Mouse (Mus musculus): Measurements from ENCODE around the gene Plcxd2. TPM values are rescaled to one million over a fixed set of nuclear protein-coding genes. Genes with fewer than 3 reads are reported as not detected.

Gene Plcxd2
- polyA plus RNA-seq, 1 experiment = 0.86 TPM

DNA sequence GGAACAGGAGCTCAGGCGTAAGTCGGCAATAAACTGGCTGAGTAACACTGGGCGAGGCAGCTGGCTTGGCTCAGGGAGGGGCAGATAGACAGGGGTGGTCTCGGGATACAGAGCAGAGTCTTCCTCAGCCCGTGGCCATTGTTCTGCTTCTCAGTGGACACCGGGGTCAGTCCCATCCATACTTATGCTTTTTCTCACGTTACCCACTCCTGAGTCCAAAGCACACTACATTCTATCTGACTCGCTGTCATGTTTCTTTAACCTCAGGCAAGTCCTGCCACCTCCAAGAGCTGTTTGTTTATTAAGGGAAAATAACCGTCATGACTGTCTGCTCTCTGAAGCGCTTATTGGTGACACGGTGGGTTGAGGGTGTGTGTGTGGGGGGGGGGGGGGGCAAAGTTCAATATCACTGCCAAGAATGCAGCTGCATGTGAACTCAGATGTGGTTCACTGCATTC is 64.8 kb downstream of the Plcxd2 start:
- Histone ChIP-seq H3K4me1 (ENCODE audit: control insufficient read depth, insufficient read depth, low read length) (no peaks in the 10 kb centered on the region), H3K27ac (ENCODE audit: insufficient read depth, low read depth, low read length) (no peak overlapping the region), H3K4me3 (ENCODE audit: insufficient read depth, low read length) (no peak overlapping the region)
- TF ChIP-seq CTCF (IDR thresholded peaks at IDR 0.05; ENCODE audit: low read depth, low read length) (no peak), POLR2A (IDR thresholded peaks at IDR 0.05; ENCODE audit: borderline replicate concordance, low read depth, low read length) (no peak)

- no peak overlapping the region for H3K4me3 ChIP-seq (ENCODE audit: insufficient read depth, low read length)
- no peak overlapping the region for H3K27ac ChIP-seq (ENCODE audit: insufficient read depth, low read depth, low read length)
- H3K4me1 ChIP-seq (ENCODE audit: control insufficient read depth, insufficient read depth, low read length) = no peaks in the 10 kb centered on the region
- TF ChIP-seq CTCF (IDR thresholded peaks at IDR 0.05; ENCODE audit: low read depth, low read length) = no peak
- TF ChIP-seq POLR2A (IDR thresholded peaks at IDR 0.05; ENCODE audit: borderline replicate concordance, low read depth, low read length) = no peak
Measured at GRCm38 (mm10) chr16:45942169-45942891, 67.7 kb downstream of the Plcxd2 start.

DNA sequence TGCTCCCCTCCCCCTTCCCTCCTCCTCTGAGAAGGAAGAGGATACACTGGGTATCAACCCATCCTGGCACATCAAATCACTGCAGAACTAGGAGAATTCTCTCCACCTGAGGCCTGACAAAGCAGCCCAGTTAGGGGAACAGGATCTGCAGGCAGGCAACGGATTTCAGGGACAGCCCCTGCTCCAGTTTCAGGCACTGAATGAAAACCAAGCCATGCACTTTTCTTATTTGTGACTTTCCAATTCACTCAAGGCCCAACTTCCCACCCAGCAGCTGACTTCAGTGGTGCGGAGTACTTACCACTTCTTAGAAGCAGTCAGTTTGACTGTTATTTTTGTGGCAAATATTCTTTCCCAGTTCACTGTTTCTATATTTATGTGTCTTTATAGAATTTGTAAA is 69.3 kb downstream of the Plcxd2 start:
- Histone ChIP-seq H3K4me3 (ENCODE audit: insufficient read depth, low read length) (no peak overlapping the region), H3K27ac (ENCODE audit: insufficient read depth, low read depth, low read length) (no peak overlapping the region), H3K4me1 (ENCODE audit: control insufficient read depth, insufficient read depth, low read length) (no peaks in the 10 kb centered on the region)
- TF ChIP-seq CTCF (IDR thresholded peaks at IDR 0.05; ENCODE audit: low read depth, low read length) (no peak), POLR2A (IDR thresholded peaks at IDR 0.05; ENCODE audit: borderline replicate concordance, low read depth, low read length) (no peak)

DNA sequence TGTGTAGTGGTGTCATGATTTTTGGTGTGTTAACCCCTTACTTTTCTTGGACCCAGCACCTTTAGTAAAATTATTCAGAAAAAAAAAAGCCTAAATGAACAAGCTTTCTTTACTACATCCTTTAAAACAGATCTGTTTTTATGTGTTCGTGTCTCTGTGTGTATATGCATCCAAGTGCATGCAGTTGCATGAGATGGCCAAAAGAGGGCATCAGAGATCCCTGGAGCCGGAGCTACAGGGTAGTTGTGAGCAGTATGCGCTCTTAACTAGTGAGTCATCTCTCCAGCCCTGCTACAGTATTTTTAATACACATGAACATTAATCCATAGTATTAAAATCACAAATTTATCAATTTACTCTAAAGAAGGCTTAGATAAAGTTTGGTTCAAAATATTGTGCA is 70.6 kb downstream of the Plcxd2 start:
- Histone ChIP-seq H3K4me1 (ENCODE audit: control insufficient read depth, insufficient read depth, low read length) (no peaks in the 10 kb centered on the region), H3K4me3 (ENCODE audit: insufficient read depth, low read length) (no peak overlapping the region), H3K27ac (ENCODE audit: insufficient read depth, low read depth, low read length) (no peak overlapping the region)
- TF ChIP-seq POLR2A (IDR thresholded peaks at IDR 0.05; ENCODE audit: borderline replicate concordance, low read depth, low read length) = no peak
- TF ChIP-seq CTCF (IDR thresholded peaks at IDR 0.05; ENCODE audit: low read depth, low read length) = no peak

- Histone ChIP-seq H3K27ac (ENCODE audit: insufficient read depth, low read depth, low read length) (no peak overlapping the region), H3K4me1 (ENCODE audit: control insufficient read depth, insufficient read depth, low read length) (no peaks in the 10 kb centered on the region), H3K4me3 (ENCODE audit: insufficient read depth, low read length) (no peak overlapping the region)
- TF ChIP-seq CTCF (IDR thresholded peaks at IDR 0.05; ENCODE audit: low read depth, low read length) (no peak), POLR2A (IDR thresholded peaks at IDR 0.05; ENCODE audit: borderline replicate concordance, low read depth, low read length) (no peak)
Measured at GRCm38 (mm10) chr16:45937381-45937780, 72.6 kb downstream of the Plcxd2 start.

DNA sequence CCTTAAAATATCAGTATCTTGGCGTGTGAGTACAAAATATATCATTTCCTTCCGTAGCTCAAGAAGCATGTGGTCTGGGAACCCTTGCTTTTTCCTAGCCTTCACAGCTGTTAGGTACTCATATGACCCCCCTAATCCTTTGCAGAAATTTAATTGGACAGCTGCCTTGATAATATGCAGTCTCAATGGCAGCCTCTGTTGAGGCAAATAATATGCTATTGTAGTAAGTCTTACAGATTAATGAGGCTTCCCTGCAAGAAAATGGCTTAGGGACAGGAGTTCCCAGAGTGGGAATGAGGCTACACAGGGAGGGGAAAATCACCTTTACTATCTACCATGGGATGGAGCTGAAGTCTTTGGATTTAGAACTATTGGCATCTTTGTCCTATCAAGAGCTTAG is 73.5 kb downstream of the Plcxd2 start:
- Histone ChIP-seq H3K4me3 (ENCODE audit: insufficient read depth, low read length) (no peak overlapping the region), H3K27ac (ENCODE audit: insufficient read depth, low read depth, low read length) (no peak overlapping the region), H3K4me1 (ENCODE audit: control insufficient read depth, insufficient read depth, low read length) (no peaks in the 10 kb centered on the region)
- TF ChIP-seq POLR2A (IDR thresholded peaks at IDR 0.05; ENCODE audit: borderline replicate concordance, low read depth, low read length) (no peak), CTCF (IDR thresholded peaks at IDR 0.05; ENCODE audit: low read depth, low read length) (no peak)

DNA sequence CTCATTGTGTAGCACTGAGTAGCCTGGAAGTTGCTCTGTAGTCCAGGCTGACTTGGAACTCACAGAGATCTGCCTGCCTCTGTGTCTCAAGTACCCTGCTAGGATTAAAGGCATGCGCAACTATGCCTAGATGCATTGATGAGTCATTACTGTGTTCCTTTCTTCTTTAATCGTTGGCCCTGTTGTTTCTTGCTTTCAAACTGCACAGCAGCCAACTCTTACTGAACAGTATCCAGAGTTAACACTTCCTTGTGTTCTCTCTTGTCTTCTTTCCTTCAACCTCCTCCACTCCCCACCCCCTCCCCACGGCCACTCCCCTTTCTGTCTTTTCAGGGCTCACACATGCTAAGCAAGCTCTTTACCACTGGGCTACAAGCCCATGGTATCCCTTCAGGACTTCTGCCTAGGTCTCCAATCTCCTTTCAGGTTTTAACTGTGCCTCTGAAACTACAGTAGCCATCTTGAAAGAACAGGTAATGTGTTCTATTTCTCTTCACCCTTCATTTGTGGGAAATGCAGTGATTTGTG is 74.0 kb downstream of the Plcxd2 start:
- H3K27ac ChIP-seq (ENCODE audit: insufficient read depth, low read depth, low read length) = no peak overlapping the region

GRCm38 (mm10) chr16:45934721-45935407 is 75.2 kb downstream of the Plcxd2 start:
- no peak for TF ChIP-seq POLR2A (IDR thresholded peaks at IDR 0.05; ENCODE audit: borderline replicate concordance, low read depth, low read length)
- no peak for TF ChIP-seq CTCF (IDR thresholded peaks at IDR 0.05; ENCODE audit: low read depth, low read length)
- Histone ChIP-seq H3K4me3 (ENCODE audit: insufficient read depth, low read length) (no peak overlapping the region), H3K27ac (ENCODE audit: insufficient read depth, low read depth, low read length) (no peak overlapping the region), H3K4me1 (ENCODE audit: control insufficient read depth, insufficient read depth, low read length) (no peaks in the 10 kb centered on the region)

More for the DNA sequence above, 74.0 kb downstream of the Plcxd2 start:
- H3K4me3 ChIP-seq (ENCODE audit: insufficient read depth, low read length) = no peak overlapping the region
- TF ChIP-seq CTCF (IDR thresholded peaks at IDR 0.05; ENCODE audit: low read depth, low read length) = no peak
- TF ChIP-seq POLR2A (IDR thresholded peaks at IDR 0.05; ENCODE audit: borderline replicate concordance, low read depth, low read length) = no peak
- H3K4me1 ChIP-seq (ENCODE audit: control insufficient read depth, insufficient read depth, low read length) = no peaks in the 10 kb centered on the region

- Histone ChIP-seq H3K4me1 (ENCODE audit: control insufficient read depth, insufficient read depth, low read length) (no peaks in the 10 kb centered on the region), H3K27ac (ENCODE audit: insufficient read depth, low read depth, low read length) (no peak overlapping the region), H3K4me3 (ENCODE audit: insufficient read depth, low read length) (no peak overlapping the region)
- TF ChIP-seq POLR2A (IDR thresholded peaks at IDR 0.05; ENCODE audit: borderline replicate concordance, low read depth, low read length) (no peak), CTCF (IDR thresholded peaks at IDR 0.05; ENCODE audit: low read depth, low read length) (no peak)
Measured at GRCm38 (mm10) chr16:45930308-45930707, 79.7 kb downstream of the Plcxd2 start.

DNA sequence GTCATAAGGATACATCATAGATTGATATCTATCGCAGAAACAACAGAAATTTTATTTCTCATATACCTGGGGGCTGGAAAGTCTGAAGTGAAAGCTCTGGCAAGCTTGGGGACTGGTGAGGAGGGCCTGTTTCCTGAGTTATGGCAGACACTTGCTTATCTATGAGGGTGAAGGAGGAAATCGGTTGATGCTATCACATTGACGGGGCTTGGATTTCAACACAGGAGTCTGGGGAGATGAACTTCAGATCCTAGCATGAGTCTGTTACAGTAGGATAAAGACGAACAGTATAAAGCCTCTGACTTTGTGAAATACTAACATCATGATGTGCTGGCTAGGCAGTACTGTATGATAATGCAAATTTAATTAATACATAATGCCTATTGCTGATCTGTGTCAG is 81.9 kb downstream of the Plcxd2 start:
- Histone ChIP-seq H3K27ac (ENCODE audit: insufficient read depth, low read depth, low read length) (no peak overlapping the region), H3K4me3 (ENCODE audit: insufficient read depth, low read length) (no peak overlapping the region), H3K4me1 (ENCODE audit: control insufficient read depth, insufficient read depth, low read length) (no peaks in the 10 kb centered on the region)
- TF ChIP-seq CTCF (IDR thresholded peaks at IDR 0.05; ENCODE audit: low read depth, low read length) = no peak
- no peak for TF ChIP-seq POLR2A (IDR thresholded peaks at IDR 0.05; ENCODE audit: borderline replicate concordance, low read depth, low read length)

Measured in bone marrow macrophage, adult 2 months (primary cell).